Mouse (Mus musculus): Measurements from ENCODE around the gene Serpinf1.

GRCm38 (mm10) chr11:75424033-75424432 lies 1.5 kb upstream of the Serpinf1 start:
- TF ChIP-seq CTCF (IDR thresholded peaks at IDR 0.05; ENCODE audit: low read depth) = no peak
- TF ChIP-seq EP300 (IDR thresholded peaks at IDR 0.05; ENCODE audit: low read depth) = no peak

Measured in liver, postnatal 0 days (tissue).